Mouse (Mus musculus): ENCODE data around the gene Ndst2. TPM values are rescaled to one million over a fixed set of nuclear protein-coding genes. Genes with fewer than 3 reads are reported as not detected.

The Ndst2 gene
- polyA plus RNA-seq, 1 experiment = 37.9 TPM

- no peak overlapping the region for H3K4me3 ChIP-seq (replicated peaks; ENCODE audit: insufficient read depth, low read depth, low read length)
- WGBS = over 99% methylated on average over 3 of the region's 3 CpGs
- peaks cover 16% of the 10 kb centered on the region for H3K4me1 ChIP-seq (ENCODE audit: control insufficient read depth, insufficient read depth, low read length)
- H3K27me3 ChIP-seq (ENCODE audit: control insufficient read depth, insufficient read depth, low read length) = no peaks in the 10 kb centered on the region
- TF ChIP-seq CTCF (IDR thresholded peaks at IDR 0.05; ENCODE audit: borderline replicate concordance, insufficient read depth, low read depth, low read length) (no peak), POLR2A (IDR thresholded peaks at IDR 0.05; ENCODE audit: borderline replicate concordance, insufficient read depth, low read length) (no peak)
- no peak overlapping the region for H3K27ac ChIP-seq (ENCODE audit: insufficient read depth, low read length)
- DNase-seq = no peak
These were observed 37.6 kb upstream of the Ndst2 start for GRCm38 (mm10) chr14:20771941-20772340.

- Histone ChIP-seq H3K27ac (ENCODE audit: insufficient read depth, low read length) (no peak overlapping the region), H3K4me3 (replicated peaks; ENCODE audit: insufficient read depth, low read depth, low read length) (no peak overlapping the region), H3K4me1 (ENCODE audit: control insufficient read depth, insufficient read depth, low read length) (peaks cover 12% of the 10 kb centered on the region), H3K27me3 (ENCODE audit: control insufficient read depth, insufficient read depth, low read length) (no peaks in the 10 kb centered on the region)
- 48% methylated on average over 5 of the region's 5 CpGs for WGBS
- no peak for DNase-seq
- TF ChIP-seq POLR2A (IDR thresholded peaks at IDR 0.05; ENCODE audit: borderline replicate concordance, insufficient read depth, low read length) = no peak
- no peak for TF ChIP-seq CTCF (IDR thresholded peaks at IDR 0.05; ENCODE audit: borderline replicate concordance, insufficient read depth, low read depth, low read length)
These were observed 34.2 kb upstream of the Ndst2 start for GRCm38 (mm10) chr14:20768581-20768980.

GRCm38 (mm10) chr14:20767936-20768335 is 33.6 kb upstream of the Ndst2 start:
- no peaks in the 10 kb centered on the region for H3K27me3 ChIP-seq (ENCODE audit: control insufficient read depth, insufficient read depth, low read length)
- TF ChIP-seq CTCF (IDR thresholded peaks at IDR 0.05; ENCODE audit: borderline replicate concordance, insufficient read depth, low read depth, low read length) (no peak), POLR2A (IDR thresholded peaks at IDR 0.05; ENCODE audit: borderline replicate concordance, insufficient read depth, low read length) (no peak)
- peaks cover 6% of the 10 kb centered on the region for H3K4me1 ChIP-seq (ENCODE audit: control insufficient read depth, insufficient read depth, low read length)
- WGBS = 87% methylated on average over 7 of the region's 7 CpGs
- no peak overlapping the region for H3K4me3 ChIP-seq (replicated peaks; ENCODE audit: insufficient read depth, low read depth, low read length)
- no peak overlapping the region for H3K27ac ChIP-seq (ENCODE audit: insufficient read depth, low read length)
- no peak for DNase-seq

DNA sequence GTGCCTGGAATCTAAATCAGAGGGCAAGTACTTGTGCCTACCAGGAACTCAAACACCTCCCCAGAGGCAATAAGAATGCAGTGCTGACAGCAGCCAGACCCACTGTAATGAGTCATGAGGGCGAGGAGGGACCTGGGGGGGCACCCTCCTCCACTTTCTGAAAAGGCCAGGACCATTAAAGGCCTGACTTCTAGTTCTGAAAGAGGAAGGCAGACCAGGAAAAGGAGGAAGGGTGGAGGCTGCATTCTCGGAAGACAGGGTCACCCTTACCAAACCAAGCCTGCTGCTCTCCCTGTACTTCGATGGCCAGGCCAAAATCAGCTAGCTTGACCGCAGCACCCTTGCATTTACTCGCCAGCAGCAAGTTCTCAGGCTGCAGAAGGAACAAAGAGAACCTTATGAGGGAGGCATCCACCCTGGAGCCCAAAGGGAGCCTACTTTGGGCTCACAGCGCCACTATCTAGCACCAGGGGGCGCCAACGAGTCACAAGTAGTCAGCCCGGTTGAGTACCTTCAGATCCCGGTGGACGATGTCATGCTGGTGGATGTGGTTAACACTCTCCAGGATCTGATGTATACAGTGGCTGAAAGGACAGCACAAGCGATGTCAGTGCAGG is 31.4 kb upstream of the Ndst2 start:
- Histone ChIP-seq H3K4me1 (ENCODE audit: control insufficient read depth, insufficient read depth, low read length) (peaks cover 6% of the 10 kb centered on the region; the same call in 1 of the 2 replicates), H3K4me3 (replicated peaks; ENCODE audit: insufficient read depth, low read depth, low read length) (no peak overlapping the region), H3K27me3 (ENCODE audit: control insufficient read depth, insufficient read depth, low read length) (no peaks in the 10 kb centered on the region), H3K27ac (ENCODE audit: insufficient read depth, low read length) (no peak overlapping the region)
- DNase-seq = peak; percentile 81 to 88
- TF ChIP-seq CTCF (IDR thresholded peaks at IDR 0.05; ENCODE audit: borderline replicate concordance, insufficient read depth, low read depth, low read length) (peak; percentile 96), POLR2A (IDR thresholded peaks at IDR 0.05; ENCODE audit: borderline replicate concordance, insufficient read depth, low read length) (no peak)
- WGBS = 34% methylated on average over 12 of the region's 12 CpGs

DNA sequence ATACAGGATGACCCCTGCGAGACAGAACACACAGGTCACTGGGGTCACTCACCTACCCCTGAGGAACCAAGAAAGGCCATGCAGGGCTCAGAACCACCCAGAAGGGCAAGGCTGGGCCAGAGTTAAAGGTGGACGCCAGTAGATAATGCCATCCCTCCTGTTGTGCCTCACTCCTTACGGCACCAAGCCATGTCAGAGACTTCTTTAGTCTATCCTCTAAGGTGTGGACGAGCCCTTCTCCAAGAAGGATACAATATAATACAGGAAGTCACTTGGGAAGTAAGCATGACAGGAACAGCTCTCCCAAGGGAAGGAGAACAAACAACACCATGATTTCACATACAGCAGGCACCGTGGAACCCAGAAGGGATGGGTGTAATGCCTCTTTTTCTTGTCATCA is 30.6 kb upstream of the Ndst2 start:
- 89% methylated on average over 5 of the region's 5 CpGs for WGBS
- Histone ChIP-seq H3K4me1 (ENCODE audit: control insufficient read depth, insufficient read depth, low read length) (peaks cover 6% of the 10 kb centered on the region; the same call in 1 of the 2 replicates), H3K27me3 (ENCODE audit: control insufficient read depth, insufficient read depth, low read length) (no peaks in the 10 kb centered on the region), H3K4me3 (replicated peaks; ENCODE audit: insufficient read depth, low read depth, low read length) (no peak overlapping the region), H3K27ac (ENCODE audit: insufficient read depth, low read length) (no peak overlapping the region)
- TF ChIP-seq POLR2A (IDR thresholded peaks at IDR 0.05; ENCODE audit: borderline replicate concordance, insufficient read depth, low read length) (no peak), CTCF (IDR thresholded peaks at IDR 0.05; ENCODE audit: borderline replicate concordance, insufficient read depth, low read depth, low read length) (no peak)
- DNase-seq = no peak

- no peak overlapping the region for H3K4me3 ChIP-seq (replicated peaks; ENCODE audit: insufficient read depth, low read depth, low read length)
- peak overlapping the region; percentile 85 for H3K27ac ChIP-seq (ENCODE audit: insufficient read depth, low read length)
- TF ChIP-seq CTCF (IDR thresholded peaks at IDR 0.05; ENCODE audit: borderline replicate concordance, insufficient read depth, low read depth, low read length) (no peak), POLR2A (IDR thresholded peaks at IDR 0.05; ENCODE audit: borderline replicate concordance, insufficient read depth, low read length) (no peak)
- WGBS = 81% methylated on average over 8 of the region's 8 CpGs
- no peak for DNase-seq
- no peaks in the 10 kb centered on the region for H3K27me3 ChIP-seq (ENCODE audit: control insufficient read depth, insufficient read depth, low read length)
- peaks cover 33% of the 10 kb centered on the region for H3K4me1 ChIP-seq (ENCODE audit: control insufficient read depth, insufficient read depth, low read length)
These were observed 24.5 kb upstream of the Ndst2 start for GRCm38 (mm10) chr14:20758768-20759435.

GRCm38 (mm10) chr14:20757370-20757907 is 23.1 kb upstream of the Ndst2 start:
- no peak overlapping the region for H3K4me3 ChIP-seq (replicated peaks; ENCODE audit: insufficient read depth, low read depth, low read length)
- peaks cover 32% of the 10 kb centered on the region for H3K4me1 ChIP-seq (ENCODE audit: control insufficient read depth, insufficient read depth, low read length)
- DNase-seq = peak; percentile 92 to 93
- no peaks in the 10 kb centered on the region for H3K27me3 ChIP-seq (ENCODE audit: control insufficient read depth, insufficient read depth, low read length)
- 6% methylated on average over 22 of the region's 22 CpGs for WGBS
- TF ChIP-seq CTCF (IDR thresholded peaks at IDR 0.05; ENCODE audit: borderline replicate concordance, insufficient read depth, low read depth, low read length) (no peak), POLR2A (IDR thresholded peaks at IDR 0.05; ENCODE audit: borderline replicate concordance, insufficient read depth, low read length) (no peak)
- peak overlapping the region; percentile 85 for H3K27ac ChIP-seq (ENCODE audit: insufficient read depth, low read length)

- Histone ChIP-seq H3K4me1 (ENCODE audit: control insufficient read depth, insufficient read depth, low read length) (peaks cover 24% of the 10 kb centered on the region), H3K4me3 (replicated peaks; ENCODE audit: insufficient read depth, low read depth, low read length) (no peak overlapping the region), H3K27ac (ENCODE audit: insufficient read depth, low read length) (no peak overlapping the region), H3K27me3 (ENCODE audit: control insufficient read depth, insufficient read depth, low read length) (no peaks in the 10 kb centered on the region)
- no peak for DNase-seq
- WGBS = 86% methylated on average over 3 of the region's 3 CpGs
- TF ChIP-seq POLR2A (IDR thresholded peaks at IDR 0.05; ENCODE audit: borderline replicate concordance, insufficient read depth, low read length) = no peak
- TF ChIP-seq CTCF (IDR thresholded peaks at IDR 0.05; ENCODE audit: borderline replicate concordance, insufficient read depth, low read depth, low read length) = no peak
These were observed 19.4 kb upstream of the Ndst2 start for GRCm38 (mm10) chr14:20753792-20754191.

Data from cerebellum, adult 2 months (tissue).